Mouse (Mus musculus) embryonic stem cell, embryonic (primary cell): ENCODE measurements around the gene Asf1b.

Experiments
- CTCF ChIA-PET, 4 experiments: fragments of 300-600 bp in 2 of 4; fragments of 350-600 bp in 2 of 4; sonication (Branson Sonifier 250); formaldehyde crosslinking; loops; one replicate each; lab custom pipeline; 2022; ENCODE audit warnings: inconsistent platforms in 2 of 4; lab: Charles Lee
- POLR2A ChIA-PET, 4 experiments: fragments of 300-600 bp in 2 of 4; fragments of 350-600 bp in 2 of 4; sonication (Branson Sonifier 250); formaldehyde crosslinking; loops; one replicate each; lab custom pipeline; 2022; ENCODE audit warnings: antibody characterized with exemption in 4 of 4, inconsistent platforms in 1 of 4; lab: Charles Lee

The Asf1b gene

GRCm38 (mm10) chr8:83955106-83955957, at the start of gene Asf1b, which contains the start of gene Gm10644:
Asf1b (plus strand) TSS chr8:83955507.
Gm10644 (minus strand) TSS chr8:83955205.
- ChIA-PET CTCF (interaction anchor here (0.5 to 3.2 kb wide), 135 partner anchors 9 to 734 kb away, joined by 3 to 27 read pairs (median 5); partner anchors contain the start of genes 1700067K01Rik (in 2 of the 4), Samd1 (in 2 of the 4), 4930432K21Rik (in 1 of the 4) and Adgre5 (in 1 of the 4)), POLR2A (interaction anchor here in 3 of 4 experiments (0.5 to 6.0 kb wide), 170 partner anchors 9 to 953 kb away, joined by 3 to 73 read pairs (median 4); partner anchors contain the start of genes 1700067K01Rik (in 3 of the 3), Ddx39 (in 3 of the 3), Rfx1 (in 3 of the 3) and Adgre5 (in 2 of the 3))

DNA sequence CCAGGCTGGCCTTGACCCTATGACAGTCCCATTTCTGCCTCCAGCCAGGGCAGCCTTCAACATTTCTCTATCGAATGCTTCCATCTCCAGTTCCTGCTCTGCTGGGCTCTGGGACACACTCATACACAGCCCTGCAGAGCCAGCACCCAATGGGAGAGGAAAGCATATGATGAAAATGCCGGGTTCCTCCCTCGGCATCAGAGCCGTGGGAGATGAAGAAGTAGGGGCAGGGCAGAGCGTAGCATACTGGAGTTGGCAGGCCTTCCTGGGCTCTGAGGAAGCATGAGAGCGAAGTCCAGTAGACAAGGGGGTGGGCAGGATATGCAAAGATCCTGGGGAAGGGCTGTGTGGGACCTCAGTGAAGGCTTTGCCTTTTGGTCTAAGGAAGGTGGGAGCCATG, 46.7 kb upstream of the Asf1b start:
- ChIA-PET CTCF (interaction anchor here in 2 of 4 experiments (0.5 to 2.8 kb wide), 2 partner anchors 14 to 105 kb away, joined by 3 to 9 read pairs; no protein-coding TSS in a partner anchor), POLR2A (interaction anchor here in 1 of 4 experiments (1.1 to 1.6 kb wide), 2 partner anchors 28 to 47 kb away, joined by 3 read pairs; partner anchors contain the start of genes Asf1b and Gm10644)

DNA sequence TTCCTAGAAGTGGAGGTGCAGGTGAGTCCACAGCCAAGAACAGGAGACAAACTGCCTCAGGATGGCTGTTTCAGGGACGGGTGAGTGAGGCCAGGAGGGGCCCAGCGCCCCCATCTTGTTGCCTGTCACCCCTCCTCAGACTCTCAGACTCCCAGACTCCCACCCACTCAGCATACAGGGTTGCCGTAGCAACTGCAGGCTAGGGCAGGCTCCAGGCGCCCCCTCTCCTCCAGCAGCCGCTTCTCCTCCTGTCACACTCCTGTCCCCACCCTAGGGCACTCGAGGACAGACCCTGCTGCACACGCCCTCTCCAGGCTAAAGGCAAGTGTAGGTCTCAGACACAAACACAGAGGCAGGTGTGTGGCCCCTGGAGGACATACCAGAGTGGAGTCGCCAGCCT, 46.0 kb upstream of the Asf1b start:
- POLR2A ChIA-PET = interaction anchor here in 2 of 4 experiments (0.7 to 1.5 kb wide), 2 partner anchors 15 to 195 kb away, joined by 5 read pairs; partner anchors contain the start of gene Ddx39 (in 1 of the 2)
- CTCF ChIA-PET = interaction anchor here in 1 of 4 experiments (2.2 to 4.0 kb wide), 3 partner anchors 12 to 15 kb away, joined by 9 to 14 read pairs (median 9); no protein-coding TSS in a partner anchor

- ChIA-PET POLR2A (interaction anchor here in 3 of 4 experiments (0.6 to 1.7 kb wide), 7 partner anchors 9 to 126 kb away, joined by 3 to 5 read pairs (median 3); partner anchors contain the start of genes Asf1b (in 2 of the 3) and Gm10644 (in 1 of the 3)), CTCF (interaction anchor here in 1 of 4 experiments (4.0 kb wide), 1 partner anchor 9 kb away, joined by 14 read pairs; no protein-coding TSS in a partner anchor)
Observed at GRCm38 (mm10) chr8:83911809-83912731, 43.2 kb upstream of the Asf1b start.

DNA sequence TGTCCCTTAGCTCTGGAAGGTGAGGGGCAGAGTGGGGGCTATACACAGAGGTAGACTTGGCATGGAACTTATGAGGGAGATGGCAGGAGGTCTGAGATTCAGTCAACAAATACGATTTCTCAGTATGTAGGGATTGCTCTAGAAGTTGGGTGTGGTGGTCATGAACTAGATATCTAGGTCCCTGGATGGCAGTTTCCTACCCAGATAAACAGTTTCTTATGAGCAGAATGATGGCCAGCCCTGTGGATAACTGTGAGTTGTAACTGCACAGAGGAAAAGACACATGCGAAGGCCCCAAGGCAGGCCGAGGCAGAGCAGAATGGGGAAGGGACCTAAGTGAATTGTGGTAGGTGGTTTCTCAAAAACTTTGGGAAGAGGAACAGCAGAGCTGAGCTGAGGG, 41.1 kb upstream of the Asf1b start:
- CTCF ChIA-PET = interaction anchor here (0.5 to 1.3 kb wide), 4 partner anchors 15 to 620 kb away, joined by 3 to 6 read pairs (median 4); partner anchors contain the start of genes Adgrl1 (in 1 of the 4) and Gm10644 (in 1 of the 4)

DNA sequence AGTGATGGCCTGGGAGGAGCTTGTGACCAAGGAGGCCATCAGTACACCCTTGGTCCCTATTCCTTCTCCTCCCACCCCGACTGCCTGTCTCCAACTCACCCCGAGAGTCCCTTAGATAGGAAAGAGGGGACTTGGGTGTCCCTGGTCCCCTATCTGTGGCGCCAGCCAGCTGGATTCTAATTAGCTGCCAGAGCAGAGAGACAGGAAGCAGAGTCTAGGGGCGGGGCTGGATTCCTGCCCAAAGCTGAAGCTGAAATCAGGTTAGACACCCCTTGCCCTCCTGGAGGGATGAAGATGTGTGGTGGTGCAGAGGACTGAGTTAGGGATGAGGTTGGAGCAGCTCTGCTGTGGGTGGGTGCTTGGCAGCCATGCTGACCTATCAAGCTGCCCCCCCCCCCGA, 40.4 kb upstream of the Asf1b start:
- ChIA-PET POLR2A (interaction anchor here in 3 of 4 experiments (0.6 to 2.2 kb wide), 12 partner anchors 10 to 525 kb away, joined by 3 to 12 read pairs (median 4); partner anchors contain the start of genes Asf1b (in 2 of the 3), Gm10644 (in 2 of the 3) and Ddx39 (in 1 of the 3)), CTCF (interaction anchor here (0.6 to 1.3 kb wide), 5 partner anchors 11 to 130 kb away, joined by 3 to 4 read pairs (median 3); partner anchors contain the start of genes Adgrl1 (in 1 of the 4), Gm10644 (in 1 of the 4) and Rln3 (in 1 of the 4))

More for the DNA sequence above, 41.1 kb upstream of the Asf1b start:
- POLR2A ChIA-PET = interaction anchor here in 3 of 4 experiments (0.6 to 2.2 kb wide), 13 partner anchors 9 to 217 kb away, joined by 3 to 12 read pairs (median 4); partner anchors contain the start of genes Asf1b (in 2 of the 3), Gm10644 (in 2 of the 3) and Ddx39 (in 1 of the 3)

DNA sequence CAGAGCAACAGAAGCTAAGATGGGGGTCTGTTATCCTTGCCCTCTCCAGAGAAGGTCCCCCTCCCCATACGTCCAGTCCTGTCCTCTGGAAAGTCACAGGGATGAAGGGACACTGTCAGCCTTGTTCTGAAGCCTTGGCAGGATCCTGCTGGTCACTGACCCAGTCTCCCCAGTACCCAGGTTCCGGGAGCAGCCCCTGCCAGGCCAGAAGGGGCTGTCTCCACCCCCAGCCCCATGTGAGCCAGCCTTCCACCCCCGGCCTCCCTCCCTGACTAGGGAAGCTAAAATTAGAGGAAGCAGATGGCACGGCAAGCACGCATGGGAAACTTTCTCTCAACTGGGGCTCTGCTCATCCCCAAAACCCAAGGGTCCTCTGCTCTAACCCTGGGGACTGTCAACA, 39.3 kb upstream of the Asf1b start:
- POLR2A ChIA-PET = interaction anchor here in 1 of 4 experiments (1.1 to 1.5 kb wide), 2 partner anchors 28 to 40 kb away, joined by 3 read pairs; no protein-coding TSS in a partner anchor
- CTCF ChIA-PET = no interaction called here

DNA sequence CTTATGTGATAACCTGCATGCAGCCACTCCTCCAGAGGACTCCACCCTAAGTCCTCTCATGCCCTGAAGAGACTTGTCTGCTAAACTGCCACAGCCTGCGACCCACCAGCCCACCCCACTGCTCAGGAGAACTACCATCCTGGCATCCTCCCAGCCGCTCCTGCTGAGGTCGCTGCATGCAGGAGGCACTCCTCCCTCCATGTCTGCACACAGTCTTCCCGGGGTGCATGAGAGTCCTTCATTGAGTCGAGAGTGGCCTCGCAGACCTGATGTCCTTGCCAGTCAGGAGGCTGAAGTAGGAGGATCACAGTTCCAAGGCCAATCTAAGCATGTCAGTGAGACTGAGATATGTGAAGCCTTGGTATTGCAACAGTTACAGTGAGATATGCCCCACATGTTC, 37.7 kb upstream of the Asf1b start:
- ChIA-PET CTCF (no interaction called here), POLR2A (no interaction called here)

- CTCF ChIA-PET = interaction anchor here (0.6 to 2.2 kb wide), 18 partner anchors 10 to 434 kb away, joined by 3 to 14 read pairs (median 4); partner anchors contain the start of genes Adgre5 (in 1 of the 4), Adgrl1 (in 1 of the 4), Asf1b (in 1 of the 4) and Gm10644 (in 1 of the 4)
Observed at GRCm38 (mm10) chr8:83921558-83921957, 33.7 kb upstream of the Asf1b start.

DNA sequence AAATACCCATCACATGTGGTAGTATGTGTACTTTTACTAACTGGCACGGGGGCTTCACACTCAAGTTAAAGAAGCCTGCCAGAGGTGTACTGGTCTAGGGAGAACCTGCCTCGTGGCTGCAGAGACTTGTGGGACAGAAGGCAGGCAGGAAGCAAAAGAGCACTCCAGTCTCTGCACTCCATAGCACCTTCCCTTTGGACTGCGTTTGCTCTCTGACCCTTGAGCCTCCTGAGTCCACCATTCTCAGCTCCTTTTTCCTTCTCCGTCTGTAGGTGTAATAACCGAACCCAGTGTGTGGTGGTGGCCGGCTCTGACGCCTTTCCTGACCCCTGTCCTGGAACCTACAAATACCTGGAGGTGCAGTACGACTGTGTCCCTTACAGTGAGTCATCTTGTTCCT, 32.6 kb upstream of the Asf1b start:
- POLR2A ChIA-PET = no interaction called here
- CTCF ChIA-PET = interaction anchor here in 2 of 4 experiments (1.6 to 2.2 kb wide), 2 partner anchors 140 kb away, joined by 5 to 8 read pairs; no protein-coding TSS in a partner anchor

More at GRCm38 (mm10) chr8:83921558-83921957, 33.7 kb upstream of the Asf1b start:
- POLR2A ChIA-PET = interaction anchor here in 2 of 4 experiments (0.6 to 1.2 kb wide), 5 partner anchors 17 to 259 kb away, joined by 3 to 4 read pairs (median 3); partner anchors contain the start of genes Asf1b (in 1 of the 2) and Gm10644 (in 1 of the 2)

DNA sequence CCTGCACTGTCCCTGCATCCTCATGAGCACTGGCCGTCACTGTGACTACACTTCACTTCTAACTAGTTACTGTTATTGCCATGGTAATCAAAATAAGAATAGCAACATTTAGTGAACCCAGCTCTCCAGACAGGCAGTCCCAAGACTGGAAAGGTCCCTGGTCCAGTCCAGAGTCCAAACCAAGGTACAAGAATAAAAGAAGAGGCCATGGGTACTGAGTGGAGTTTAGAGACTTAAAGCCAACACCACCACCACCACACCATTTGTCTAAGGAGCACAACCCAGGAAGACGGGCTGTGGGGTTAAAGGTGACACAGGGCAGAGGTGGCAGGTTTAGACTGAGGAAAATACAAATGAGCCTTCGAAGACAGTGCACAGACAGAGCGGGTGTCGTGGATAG, 30.7 kb upstream of the Asf1b start:
- ChIA-PET CTCF (no interaction called here), POLR2A (interaction anchor here in 2 of 4 experiments (0.5 to 0.8 kb wide), 3 partner anchors 15 to 192 kb away, joined by 3 to 5 read pairs (median 4); no protein-coding TSS in a partner anchor)

- ChIA-PET POLR2A (interaction anchor here in 3 of 4 experiments (0.6 to 2.2 kb wide), 5 partner anchors 12 to 393 kb away, joined by 3 to 8 read pairs (median 3); partner anchors contain the start of genes Asf1b (in 1 of the 3) and Gm10644 (in 1 of the 3)), CTCF (interaction anchor here in 2 of 4 experiments (0.5 to 1.4 kb wide), 7 partner anchors 16 to 905 kb away, joined by 3 to 6 read pairs (median 4); partner anchors contain the start of genes Asf1b (in 1 of the 2), Gadd45gip1 (in 1 of the 2) and Gm10644 (in 1 of the 2))
Observed at GRCm38 (mm10) chr8:83926266-83926665, 29.0 kb upstream of the Asf1b start.

DNA sequence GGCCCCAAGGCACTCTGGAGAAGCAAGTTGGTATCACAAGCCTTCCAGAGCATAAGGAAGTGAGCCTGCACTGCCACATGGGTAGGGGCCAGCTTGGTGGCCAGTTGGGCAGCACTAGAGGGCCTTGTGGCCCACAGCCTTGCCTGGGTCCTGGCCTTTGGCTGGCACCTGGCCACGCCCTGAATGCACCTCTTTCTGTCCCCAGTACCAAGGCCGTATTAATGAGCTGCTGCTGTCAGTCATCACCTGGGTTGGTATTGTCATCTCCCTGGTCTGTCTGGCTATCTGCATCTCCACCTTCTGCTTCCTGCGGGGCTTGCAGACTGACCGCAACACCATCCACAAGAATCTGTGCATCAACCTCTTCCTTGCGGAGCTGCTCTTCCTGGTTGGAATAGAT, 21.1 kb upstream of the Asf1b start:
- ChIA-PET CTCF (interaction anchor here in 1 of 4 experiments (1.3 to 1.5 kb wide), 2 partner anchors 21 to 31 kb away, joined by 3 to 11 read pairs; partner anchors contain the start of genes Asf1b and Gm10644), POLR2A (interaction anchor here in 2 of 4 experiments (0.8 to 2.1 kb wide), 6 partner anchors 9 to 212 kb away, joined by 3 to 12 read pairs (median 4); partner anchors contain the start of genes Asf1b (in 2 of the 2) and Gm10644 (in 2 of the 2))

- ChIA-PET POLR2A (interaction anchor here in 3 of 4 experiments (0.6 to 2.1 kb wide), 5 partner anchors 8 to 213 kb away, joined by 3 to 12 read pairs (median 5); partner anchors contain the start of genes Asf1b (in 2 of the 3) and Gm10644 (in 2 of the 3)), CTCF (interaction anchor here in 1 of 4 experiments (1.3 to 1.5 kb wide), 2 partner anchors 20 to 32 kb away, joined by 3 to 11 read pairs; partner anchors contain the start of genes Asf1b and Gm10644)
Observed at GRCm38 (mm10) chr8:83934994-83935393, 20.3 kb upstream of the Asf1b start.

DNA sequence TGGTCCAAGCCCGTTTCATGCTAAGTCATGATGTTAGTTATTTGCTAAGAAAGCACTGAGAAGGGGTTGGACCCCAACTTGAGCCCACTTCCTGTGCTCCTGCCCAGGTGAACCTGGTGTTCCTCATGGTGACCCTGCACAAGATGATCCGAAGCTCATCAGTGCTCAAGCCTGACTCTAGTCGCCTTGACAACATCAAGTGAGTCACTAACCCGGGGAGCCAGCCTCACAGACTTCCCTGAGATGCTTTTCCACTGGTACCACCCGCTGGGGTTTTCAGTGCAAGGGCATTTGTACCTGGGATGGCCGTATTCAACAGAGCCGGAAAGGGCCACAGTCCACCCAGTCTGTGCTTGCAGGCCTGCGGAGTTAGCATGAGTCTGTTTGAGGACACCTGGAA, 19.9 kb upstream of the Asf1b start:
- ChIA-PET CTCF (no interaction called here), POLR2A (interaction anchor here in 1 of 4 experiments (0.6 kb wide), 1 partner anchor 39 kb away, joined by 3 read pairs; no protein-coding TSS in a partner anchor)
